Mouse (Mus musculus) lung, postnatal 4 days (tissue): ENCODE results near the gene Jmjd4.
A peak's percentile ranks its signal among the peaks of the same experiment; 100 is the strongest.

ENCODE experiments used
- DNase-seq, 2 experiments: peaks; one replicate each; pipeline ENCODE4 v3.0.0; 2021

Gene Jmjd4

GRCm38 (mm10) chr11:59471413-59472325 is 21.8 kb downstream of the Jmjd4 start:
- peak in 1 of 2 experiments; percentile 8 for DNase-seq

- peak; percentile 92 to 93 for DNase-seq
These were observed 22.5 kb downstream of the Jmjd4 start, which contains the start of gene Zfp867 for GRCm38 (mm10) chr11:59472326-59472677. Gene Zfp867 (minus strand): TSS chr11:59472474.

- DNase-seq, result no peak
These were observed 27.4 kb downstream of the Jmjd4 start for GRCm38 (mm10) chr11:59477240-59477639.

- peak in 1 of 2 experiments; percentile 65 for DNase-seq
These were observed 33.4 kb downstream of the Jmjd4 start for GRCm38 (mm10) chr11:59483212-59483611.

- DNase-seq, result no peak
These were observed 35.8 kb downstream of the Jmjd4 start for GRCm38 (mm10) chr11:59485641-59486040.

- DNase-seq, result no peak
These were observed 36.4 kb downstream of the Jmjd4 start for GRCm38 (mm10) chr11:59486222-59486621.

GRCm38 (mm10) chr11:59496672-59497310 is 46.9 kb downstream of the Jmjd4 start:
- DNase-seq, result no peak

GRCm38 (mm10) chr11:59497747-59498146 is 47.9 kb downstream of the Jmjd4 start:
- DNase-seq, result no peak

GRCm38 (mm10) chr11:59501978-59502700 is 52.3 kb downstream of the Jmjd4 start:
- no peak for DNase-seq

GRCm38 (mm10) chr11:59505351-59505838 is 55.5 kb downstream of the Jmjd4 start:
- DNase-seq, result peak; percentile 65 to 69

- peak; percentile 90 to 94 for DNase-seq
These were observed 56.2 kb downstream of the Jmjd4 start for GRCm38 (mm10) chr11:59505839-59506712.

- DNase-seq, result no peak
These were observed 56.8 kb downstream of the Jmjd4 start for GRCm38 (mm10) chr11:59506713-59507074.
